Comparison of ENCODE assay signal across 9 mouse cellular contexts in the genomic region with DNA sequence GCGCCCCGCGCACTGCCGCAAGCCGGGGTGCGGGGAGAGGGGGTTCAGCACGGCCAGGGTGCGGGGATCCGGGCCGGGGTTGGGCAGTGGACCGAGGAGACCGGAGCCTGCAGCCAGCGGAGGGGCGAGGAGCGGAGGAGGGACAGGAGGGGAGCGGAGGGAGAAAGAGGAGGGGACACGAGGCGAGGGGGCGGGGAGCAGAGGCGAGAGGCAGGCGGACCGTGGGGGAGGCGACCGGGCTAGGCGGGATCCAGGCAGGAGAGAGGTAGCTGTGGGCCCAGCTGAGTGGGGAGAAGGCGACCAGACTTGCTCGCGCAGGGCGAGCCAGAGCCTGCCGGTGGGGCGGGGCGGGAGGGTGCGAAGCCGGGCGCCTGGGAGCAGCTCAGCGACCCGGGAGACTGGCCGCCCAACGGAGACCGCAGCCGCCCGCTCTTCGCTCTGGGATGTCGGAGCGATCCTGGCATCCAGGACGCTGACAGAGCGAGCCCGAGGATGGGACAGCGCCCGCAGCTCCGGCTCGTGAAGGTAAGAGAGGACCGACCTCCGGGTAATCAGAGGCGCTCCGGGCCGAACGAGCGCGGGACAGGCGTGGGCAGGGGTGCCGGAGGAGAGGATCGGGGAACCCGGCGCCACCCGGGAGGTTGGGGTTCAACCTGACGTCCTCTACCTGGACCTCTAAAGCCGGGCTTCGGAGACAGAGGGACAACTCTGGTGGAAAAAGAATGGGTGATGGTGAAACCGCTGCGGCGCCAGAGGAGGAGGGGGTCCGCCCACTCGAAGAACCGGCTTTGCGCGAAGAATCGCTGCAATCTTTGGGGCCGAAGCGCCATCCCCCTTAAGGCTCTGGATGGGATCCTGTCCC. TPM values are rescaled to one million over a fixed set of nuclear protein-coding genes. Genes with fewer than 3 reads are reported as not detected.
A peak's percentile ranks its signal among the peaks of the same experiment; 100 is the strongest.
DNase-seq lines count a peak whose midpoint lies in the region; ATAC-seq and TF ChIP-seq lines count a peak whose summit lies in the region.
"Had no signal": no experiment of that assay in that cellular context is flagged by ENCODE, and none has a peak within 500 bp of the region (broad histone marks: within the 10 kb centered on the region; RNA-seq: fewer than 3 reads in every experiment).

Gene Crhr1, plus strand, starts transcription at position 276 of the 862 bp plus-strand sequence.

- H3K4me3 ChIP-seq in embryonic fibroblast, embryonic 13.5 days (ENCODE audit: insufficient read depth, low read length) = peak within 1 kb of the TSS; percentile 12; the same call in 1 of the 2 replicates
- H3K4me3 ChIP-seq in midbrain, embryonic 13.5 days (replicated peaks) = peak within 1 kb of the TSS; percentile 66
- H3K4me3 ChIP-seq: myocyte had no signal

- H3K27ac ChIP-seq in embryonic fibroblast, embryonic 13.5 days (ENCODE audit: insufficient read depth, low read length) = no peak within 1 kb of the TSS
- H3K27ac ChIP-seq in midbrain, embryonic 13.5 days = peak within 1 kb of the TSS; percentile 55; the same call in 1 of the 2 replicates

- intact Hi-C loops in gastrocnemius, postnatal 14 days (cut with DNase I; ENCODE audit: low total_unique reads) = no loop called here

- peak; percentile 81 for ATAC-seq in midbrain, embryonic 13.5 days

- H3K27me3 ChIP-seq in midbrain, embryonic 13.5 days = peaks cover 66% of the 10 kb centered on the region

- peak within 1 kb of the TSS; percentile 75 for H3K9ac ChIP-seq in midbrain, embryonic 13.5 days (replicated peaks)

- H3K4me2 ChIP-seq in midbrain, embryonic 13.5 days (replicated peaks) = peak within 1 kb of the TSS; percentile 77

- TF ChIP-seq POLR2A in embryonic fibroblast, embryonic 13.5 days (IDR thresholded peaks at IDR 0.05; ENCODE audit: low read depth, low read length) = no peak

- H3K36me3 ChIP-seq in midbrain, embryonic 13.5 days = no peaks in the 10 kb centered on the region

- TF ChIP-seq CTCF in embryonic fibroblast, embryonic 13.5 days (IDR thresholded peaks at IDR 0.05; ENCODE audit: borderline replicate concordance, insufficient read depth, low read length) = no peak

- H3K4me1 ChIP-seq in embryonic fibroblast, embryonic 13.5 days (ENCODE audit: control insufficient read depth, insufficient read depth, low read length) = no peaks in the 10 kb centered on the region
- H3K4me1 ChIP-seq in midbrain, embryonic 13.5 days (replicated peaks) = peaks cover 21% of the 10 kb centered on the region

- WGBS in midbrain, embryonic 13.5 days = under 1% methylated on average over 78 of the region's 80 CpGs

- DNase-seq in left cerebral cortex, adult 18-20 months (ENCODE audit: low spot score in 2 of 2) = peak; percentile 60 to 65
- no peak for DNase-seq in left cerebral cortex, adult 11 months (ENCODE audit: low spot score)
- peak; percentile 90 to 97 for DNase-seq in cerebellum, adult 18-20 months
- peak; percentile 24 to 26 for DNase-seq in layer of hippocampus, postnatal 14 days (ENCODE audit: low spot score in 2 of 2)
- peak; percentile 3 to 20 for DNase-seq in urinary bladder, postnatal 36 days (ENCODE audit: low spot score in 2 of 2)
- DNase-seq in gastrocnemius, postnatal 14 days = no peak

- no peaks in the 10 kb centered on the region for H3K9me3 ChIP-seq in midbrain, embryonic 13.5 days

RNA-seq across cellular contexts. Expression of gene Crhr1, which starts in this region (rescaled TPM):
- 10 to 100 TPM; 24.9 to 30.5 TPM for total RNA-seq in left cerebral cortex, adult 18-20 months (2021)
- polyA plus RNA-seq in embryonic fibroblast, embryonic 13.5 days (2011; ENCODE audit: insufficient read length, low read depth, missing spikeins) = not detected in 2 replicates
- total RNA-seq in layer of hippocampus, postnatal 14 days (2021) = 1 to 10 TPM; 8.0 to 8.3 TPM
- 2.2 and 2.3 TPM in 2 replicates for polyA plus RNA-seq in midbrain, embryonic 13.5 days (2015; fragmentation: Nextera tagmentation; extraction: Ambion mirVana)
- total RNA-seq in gastrocnemius, postnatal 14 days (2021) = not detected
- polyA plus RNA-seq: myocyte had no signal

Comparison
In these comparisons a context has a peak if more than half of its experiments do, and no peak if none do; other contexts are left out.
1. RNA of gene Crhr1 (total RNA-seq): 24.9 to 30.5 TPM in left cerebral cortex, adult 18-20 months and 8.0 to 8.3 TPM in layer of hippocampus, postnatal 14 days; not detected in gastrocnemius, postnatal 14 days; every median in the first group is over 4 times any median in the second.
2. DNase-seq: peak in left cerebral cortex, adult 18-20 months (2 of 2), cerebellum, adult 18-20 months (2 of 2), layer of hippocampus, postnatal 14 days (2 of 2) and urinary bladder, postnatal 36 days (2 of 2); none in left cerebral cortex, adult 11 months (single experiment) and gastrocnemius, postnatal 14 days (single experiment).